Mouse (Mus musculus) ES-E14 (cell line): ENCODE measurements around the gene Galnt2.

ENCODE experiments used
- HCFC1 ChIP-seq: IDR thresholded peaks from 2 replicates; pipeline ENCODE4 v1.6.1; 2012; ENCODE audit warnings: low read length, inconsistent platforms, borderline replicate concordance; ENCODE audit not compliant: insufficient read depth
- MAFK ChIP-seq: IDR thresholded peaks from 2 replicates; pipeline ENCODE4 v1.6.1; 2014; ENCODE audit warnings: mild to moderate bottlenecking, low read depth, low read length, inconsistent platforms; ENCODE audit not compliant: insufficient read depth
- ZC3H11A ChIP-seq: IDR thresholded peaks from 2 replicates; pipeline ENCODE4 v1.6.1; 2012; ENCODE audit warnings: low read depth, mild to moderate bottlenecking, inconsistent platforms, low read length, borderline replicate concordance

DNA sequence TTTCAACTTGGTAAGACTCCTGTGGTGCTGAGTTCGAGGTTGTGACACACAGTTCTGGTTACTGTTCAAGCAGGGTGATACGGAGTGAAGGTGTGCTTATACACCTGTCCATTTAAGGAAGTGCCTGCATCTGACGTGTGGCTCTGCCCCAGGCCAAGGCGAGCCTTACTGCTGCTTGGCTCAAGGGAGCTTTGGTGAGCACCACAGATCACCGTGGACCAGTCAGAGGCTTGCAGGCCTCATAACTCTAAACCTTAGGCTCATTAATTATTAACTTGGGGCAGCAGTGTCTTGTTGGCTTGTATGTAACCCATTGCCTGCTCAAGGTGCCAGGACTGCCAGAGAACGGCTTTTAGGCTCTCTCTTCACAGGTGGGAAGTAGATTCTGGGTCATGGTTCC is 17.5 kb downstream of the Galnt2 start:
- TF ChIP-seq MAFK (no peak), HCFC1 (no peak), ZC3H11A (no peak)
